Comparison of ENCODE assay signal across 16 mouse cellular contexts in genomic region chr4:140586478-140586877, GRCm38 (mm10).
DNase-seq lines count a peak whose midpoint lies in the region; ATAC-seq and TF ChIP-seq lines count a peak whose summit lies in the region.
"Had no signal": no experiment of that assay in that cellular context is flagged by ENCODE, and none has a peak within 500 bp of the region (broad histone marks: within the 10 kb centered on the region; RNA-seq: fewer than 3 reads in every experiment).

No protein-coding gene starts in this region.

- peaks cover 70% of the 10 kb centered on the region for H3K36me3 ChIP-seq in E14TG2a.4 (ENCODE audit: insufficient read depth, low read length)
- no peaks in the 10 kb centered on the region for H3K36me3 ChIP-seq in splenic B cell, adult 2 months (ENCODE audit: control insufficient read depth, insufficient read depth, low read length, poor library complexity, severe bottlenecking)

- WGBS in cerebellum, adult 2 months, result 83% methylated on average over 5 of the region's 5 CpGs

- peaks cover 47% of the 10 kb centered on the region for H3K4me1 ChIP-seq in E14TG2a.4 (replicated peaks; ENCODE audit: low read depth, low read length)
- peaks cover 14% of the 10 kb centered on the region for H3K4me1 ChIP-seq in cerebellum, adult 2 months (ENCODE audit: control insufficient read depth, insufficient read depth, low read length)
- H3K4me1 ChIP-seq: embryonic facial prominence, embryonic 12.5 days had no signal

- H3K4me3 ChIP-seq in E14TG2a.4 (replicated peaks; ENCODE audit: low read length), result peak overlapping the region; percentile 20
- H3K4me3 ChIP-seq in cerebellum, adult 2 months (replicated peaks; ENCODE audit: insufficient read depth, low read depth, low read length), result no peak overlapping the region
- H3K4me3 ChIP-seq: embryonic facial prominence, embryonic 12.5 days; hindbrain, embryonic 15.5 days; limb, embryonic 10.5 days; megakaryocyte, embryonic 14.5 days; neural tube, embryonic 13.5 days had no signal

- no peak overlapping the region for H3K27ac ChIP-seq in cerebellum, adult 2 months (ENCODE audit: insufficient read depth, low read length)
- H3K27ac ChIP-seq: embryonic facial prominence, embryonic 12.5 days; hindbrain, embryonic 15.5 days; limb, embryonic 10.5 days; neural tube, embryonic 13.5 days had no signal

- ATAC-seq in megakaryocyte, adult 5-6 weeks (ENCODE audit: poor library complexity, severe bottlenecking), result peak; percentile 16

- TF ChIP-seq POLR2A in cerebellum, adult 2 months (IDR thresholded peaks at IDR 0.05; ENCODE audit: borderline replicate concordance, insufficient read depth, low read length), result no peak

- DNase-seq in 416B (ENCODE audit: low read depth), result peak; percentile 65
- DNase-seq in splenic B cell, adult 2 months (ENCODE audit: low read depth, low spot score), result peak; percentile 84
- no peak for DNase-seq in cerebellum, adult 2 months
- DNase-seq in kidney, adult 9 months, result no peak
- DNase-seq in testis, postnatal 10 days (ENCODE audit: low spot score), result no peak
- DNase-seq: adrenal gland, postnatal 10 days; cerebellum, postnatal 36 days; kidney, adult 11 months; kidney, postnatal 4 days had no signal

- no peak for TF ChIP-seq CTCF in E14TG2a.4 (conservative IDR thresholded peaks at IDR 0.05; ENCODE audit: low read length)
- no peak for TF ChIP-seq CTCF in cerebellum, adult 2 months (IDR thresholded peaks at IDR 0.05; ENCODE audit: borderline replicate concordance, insufficient read depth, low read depth, low read length)

- H3K27me3 ChIP-seq in E14TG2a.4 (ENCODE audit: insufficient read depth, low read length), result no peaks in the 10 kb centered on the region; the same call in 1 of the 2 replicates
- H3K27me3 ChIP-seq in splenic B cell, adult 2 months (ENCODE audit: control insufficient read depth, insufficient read depth, low read length, poor library complexity, severe bottlenecking), result no peaks in the 10 kb centered on the region
- H3K27me3 ChIP-seq in cerebellum, adult 2 months (ENCODE audit: control insufficient read depth, insufficient read depth, low read length), result no peaks in the 10 kb centered on the region
- H3K27me3 ChIP-seq: embryonic facial prominence, embryonic 12.5 days; hindbrain, embryonic 15.5 days; neural tube, embryonic 13.5 days had no signal

- peaks cover 14% of the 10 kb centered on the region for H3K9me3 ChIP-seq in E14TG2a.4 (ENCODE audit: low read length)
- H3K9me3 ChIP-seq: embryonic facial prominence, embryonic 12.5 days; hindbrain, embryonic 15.5 days; limb, embryonic 10.5 days; megakaryocyte, embryonic 14.5 days; neural tube, embryonic 13.5 days had no signal

Comparison
In these comparisons a context has a peak if more than half of its experiments do, and no peak if none do; other contexts are left out.
1. DNase-seq: peak in 416B (single experiment) and splenic B cell, adult 2 months (single experiment); none in cerebellum, adult 2 months (0 of 2), kidney, adult 9 months (single experiment) and testis, postnatal 10 days (single experiment).